Mouse (Mus musculus) left cerebral cortex, adult 2 months (tissue): ENCODE measurements around the gene Qsox1. TPM values are rescaled to one million over a fixed set of nuclear protein-coding genes. Genes with fewer than 3 reads are reported as not detected.

Experiments used
- DNase-seq, 2 experiments: peaks; one replicate each; pipeline ENCODE4 v3.0.0; 2021 to 2022; ENCODE audit warnings: low spot score in 2 of 2, mixed read lengths in 1 of 2; ENCODE audit errors: extremely low spot score in 1 of 2
- H3K27ac ChIP-seq: fragments of 200-600 bp; 2 replicates; pipeline ENCODE4 v1.8.1; 2022
- H3K4me3 ChIP-seq: fragments of 200-600 bp; 2 replicates; pipeline ENCODE4 v1.8.1; 2022
- CTCF ChIP-seq: fragments of 200-600 bp; IDR thresholded peaks from 2 replicates; pipeline ENCODE4 v1.8.1; 2022; ENCODE audit warnings: antibody characterized with exemption, mild to moderate bottlenecking, moderate library complexity
- intact Hi-C: fragments of 180-260 bp; cut with DNase I; formaldehyde crosslinking; loops from one replicate; pipeline ENCODE4 v1.15.1; 2025
- total RNA-seq, 2 experiments: library from RNA; stranded (reverse); gene quantifications; 2 replicates each; pipeline ENCODE4 v1.2.3; 2021

Qsox1 gene
- total RNA-seq, 2 experiments from 2014 or later = 28.2 to 32.2 TPM

- intact Hi-C loops = no loop called here
- no peak for DNase-seq
- H3K4me3 ChIP-seq = no peak overlapping the region
- no peak overlapping the region for H3K27ac ChIP-seq
- no peak for TF ChIP-seq CTCF
These were observed 74.8 kb downstream of the Qsox1 start for GRCm38 (mm10) chr1:155737809-155738383.

- Histone ChIP-seq H3K4me3 (no peak overlapping the region), H3K27ac (no peak overlapping the region)
- intact Hi-C loops = no loop called here
- TF ChIP-seq CTCF = no peak
- DNase-seq = no peak
These were observed 75.5 kb downstream of the Qsox1 start for GRCm38 (mm10) chr1:155737017-155737808.

- TF ChIP-seq CTCF = no peak
- DNase-seq = no peak
- H3K4me3 ChIP-seq = no peak overlapping the region
- H3K27ac ChIP-seq = no peak overlapping the region
- intact Hi-C loops = no loop called here
These were observed 76.4 kb downstream of the Qsox1 start for GRCm38 (mm10) chr1:155736096-155736825.

- H3K27ac ChIP-seq = no peak overlapping the region
- intact Hi-C loops = no loop called here
- no peak for DNase-seq
- no peak for TF ChIP-seq CTCF
- H3K4me3 ChIP-seq = no peak overlapping the region
These were observed 81.5 kb downstream of the Qsox1 start for GRCm38 (mm10) chr1:155731156-155731555.

- H3K4me3 ChIP-seq = no peak overlapping the region
- TF ChIP-seq CTCF = no peak
- DNase-seq = no peak
- intact Hi-C loops = no loop called here
- H3K27ac ChIP-seq = no peak overlapping the region
These were observed 83.4 kb downstream of the Qsox1 start for GRCm38 (mm10) chr1:155729113-155729795.

- TF ChIP-seq CTCF = no peak
- H3K4me3 ChIP-seq = no peak overlapping the region
- intact Hi-C loops = no loop called here
- no peak for DNase-seq
- H3K27ac ChIP-seq = no peak overlapping the region
These were observed 84.9 kb downstream of the Qsox1 start for GRCm38 (mm10) chr1:155727830-155728229.

Other genes with a start within 250 kb of the Qsox1 start
- not detected for gene Lhx4, start 61.2 kb downstream of the Qsox1 start, total RNA-seq
- 10 to 100 TPM; 47.4 to 50.4 TPM for gene Cep350, start 160.4 kb upstream of the Qsox1 start, total RNA-seq
- gene Tor1aip2, start 222.5 kb upstream of the Qsox1 start, total RNA-seq = 10 to 100 TPM; 45.2 to 47.9 TPM
- gene Tor1aip1, start 223.6 kb upstream of the Qsox1 start, total RNA-seq = 10 to 100 TPM; 28.5 to 31.2 TPM